Mouse (Mus musculus) small intestine, adult 2 months (tissue): ENCODE results near the gene Sorcs1.

ENCODE experiments used
- CTCF ChIP-seq: fragments of 200-500 bp; IDR thresholded peaks from 2 replicates; pipeline ENCODE4 v1.5.1; 2012; ENCODE audit warnings: low read depth, mild to moderate bottlenecking, control low read depth, inconsistent platforms, low read length, moderate library complexity, mixed read lengths; ENCODE audit not compliant: insufficient replicate concordance, insufficient read length; ENCODE audit errors: extremely low read depth
- POLR2A ChIP-seq: fragments of 200-500 bp; IDR thresholded peaks from 2 replicates; pipeline ENCODE4 v1.6.1; 2012; ENCODE audit warnings: low read depth, mild to moderate bottlenecking, control low read depth, inconsistent platforms, low read length, moderate library complexity

DNA sequence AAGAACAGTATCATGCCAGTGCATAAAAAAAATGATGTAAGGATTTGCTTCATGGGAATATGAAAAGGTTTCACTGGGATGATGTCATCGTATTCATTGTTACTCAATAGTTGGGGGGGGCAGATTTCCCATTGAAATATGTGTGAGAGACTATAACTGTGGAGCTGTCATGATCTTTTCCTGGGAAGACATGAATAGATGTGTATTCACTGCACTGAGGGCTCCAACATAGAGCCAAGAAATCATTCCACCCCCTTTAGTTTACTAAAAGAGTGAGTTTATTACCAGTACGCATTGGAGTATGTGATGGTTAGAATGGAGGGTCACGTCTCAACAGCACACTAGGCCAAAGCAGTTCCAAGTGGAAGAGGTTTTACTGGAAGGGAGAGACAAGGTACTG is 187.3 kb downstream of the Sorcs1 start:
- TF ChIP-seq CTCF (no peak), POLR2A (no peak)
